Mouse (Mus musculus): ENCODE measurements around the gene Smtnl1. TPM values are rescaled to one million over a fixed set of nuclear protein-coding genes. Genes with fewer than 3 reads are reported as not detected.
A peak's percentile ranks its signal among the peaks of the same experiment; 100 is the strongest.

The Smtnl1 gene
- total and polyA plus RNA-seq, 3 experiments = not detected

- peak; percentile 77 for TF ChIP-seq TBP (IDR thresholded peaks at IDR 0.05; ENCODE audit: low read depth, low read length)
- TF ChIP-seq ZMIZ1 (IDR thresholded peaks at IDR 0.05; ENCODE audit: low read depth, low read length) = peak; percentile 36; the same call in 1 of the 2 replicates
- TF ChIP-seq RAD21 (IDR thresholded peaks at IDR 0.05; ENCODE audit: low read depth, low read length) = no peak
- TF ChIP-seq KAT2A (conservative IDR thresholded peaks at IDR 0.05; ENCODE audit: low read depth, low read length) = no peak
- TF ChIP-seq UBTF (IDR thresholded peaks at IDR 0.05; ENCODE audit: borderline replicate concordance, insufficient read depth, low read depth, low read length) = no peak
Measured at GRCm38 (mm10) chr2:84838993-84839980, 16.8 kb upstream of the Smtnl1 start (continued).

GRCm38 (mm10) chr2:84838593-84838949 is 16.1 kb upstream of the Smtnl1 start, which contains the start of gene Slc43a1:
Slc43a1 (plus strand) TSS chr2:84838850.
- peaks cover 10 to 13% of the 10 kb centered on the region in 2 experiments for H3K4me1 ChIP-seq (ENCODE audit: control insufficient read depth in 1 of 2, insufficient read depth in 2 of 2, low read length in 2 of 2)
- DNase-seq (ENCODE audit: low read depth, low spot score) = no peak
- no peaks in the 10 kb centered on the region for H3K27me3 ChIP-seq (ENCODE audit: control insufficient read depth in 1 of 2, insufficient read depth in 2 of 2, low read length in 2 of 2)
- H3K27ac ChIP-seq (ENCODE audit: control insufficient read depth, low read depth, low read length) = peak within 1 kb of the TSS; percentile 91
- peaks cover 37% of the 10 kb centered on the region for H3K79me2 ChIP-seq (ENCODE audit: control insufficient read depth, insufficient read depth, low read length, poor library complexity)
- no peak for TF ChIP-seq MAFK (IDR thresholded peaks at IDR 0.05; ENCODE audit: borderline replicate concordance, low read depth, low read length)
- TF ChIP-seq ETS1 (IDR thresholded peaks at IDR 0.05; ENCODE audit: low read depth, low read length) = no peak
- TF ChIP-seq NELFE (IDR thresholded peaks at IDR 0.05; ENCODE audit: low read depth, low read length) = no peak
- H3K9ac ChIP-seq (ENCODE audit: control insufficient read depth, low read depth, low read length, poor library complexity, severe bottlenecking) = peak within 1 kb of the TSS; percentile 88
- peak within 1 kb of the TSS; percentile 78 to 96 for H3K4me3 ChIP-seq (ENCODE audit: control insufficient read depth in 1 of 2, insufficient read depth in 1 of 2, low read depth in 2 of 2, low read length in 2 of 2)
- H3K9me3 ChIP-seq (replicated peaks; ENCODE audit: insufficient read depth, low read length) = no peaks in the 10 kb centered on the region
- peaks cover 0 to 17% of the 10 kb centered on the region in 2 experiments; a peak in 2 of 4 replicates for H3K36me3 ChIP-seq (ENCODE audit: control insufficient read depth in 1 of 2, insufficient read depth in 2 of 2, low read length in 2 of 2)

- Histone ChIP-seq H3K27me3 (ENCODE audit: control insufficient read depth in 1 of 2, insufficient read depth in 2 of 2, low read length in 2 of 2) (no peaks in the 10 kb centered on the region), H3K9me3 (replicated peaks; ENCODE audit: insufficient read depth, low read length) (no peaks in the 10 kb centered on the region), H3K79me2 (ENCODE audit: control insufficient read depth, insufficient read depth, low read length, poor library complexity) (peaks cover 33% of the 10 kb centered on the region), H3K4me1 (ENCODE audit: control insufficient read depth in 1 of 2, insufficient read depth in 2 of 2, low read length in 2 of 2) (peaks cover 7 to 10% of the 10 kb centered on the region in 2 experiments), H3K4me3 (ENCODE audit: control insufficient read depth in 1 of 2, insufficient read depth in 1 of 2, low read depth in 2 of 2, low read length in 2 of 2) (no peak overlapping the region), H3K36me3 (ENCODE audit: control insufficient read depth in 1 of 2, insufficient read depth in 2 of 2, low read length in 2 of 2) (peaks cover 0 to 11% of the 10 kb centered on the region in 2 experiments; a peak in 2 of 4 replicates), H3K9ac (ENCODE audit: control insufficient read depth, low read depth, low read length, poor library complexity, severe bottlenecking) (no peak overlapping the region), H3K27ac (ENCODE audit: control insufficient read depth, low read depth, low read length) (no peak overlapping the region)
- TF ChIP-seq ZNF384 (IDR thresholded peaks at IDR 0.05; ENCODE audit: low read depth, low read length) (peak; percentile 64), TAL1 (IDR thresholded peaks at IDR 0.05; ENCODE audit: low read length) (no peak)
- no peak for DNase-seq (ENCODE audit: low read depth, low spot score)
Measured at GRCm38 (mm10) chr2:84837817-84838592, 15.6 kb upstream of the Smtnl1 start.

All from MEL (cell line).